Mouse (Mus musculus) R1 (cell line): ENCODE measurements around the gene Gm16181.

ENCODE experiments used
- DNase-seq: peaks from one replicate; pipeline ENCODE4 v3.0.0-alpha.2; 2018; ENCODE audit warnings: low read depth, low spot score

The Gm16181 gene

GRCm38 (mm10) chr17:35220156-35220952, at the start of gene Gm16181:
Gene Gm16181 (plus strand): TSS chr17:35220834.
- peak; percentile 30 for DNase-seq

- no peak for DNase-seq
Measured at GRCm38 (mm10) chr17:35172445-35173234, 48.0 kb upstream of the Gm16181 start.

GRCm38 (mm10) chr17:35173329-35173728, 47.3 kb upstream of the Gm16181 start:
- DNase-seq = no peak

- no peak for DNase-seq
Measured at GRCm38 (mm10) chr17:35174201-35174977, 46.2 kb upstream of the Gm16181 start.

- DNase-seq = no peak
Measured at GRCm38 (mm10) chr17:35175382-35175781, 45.3 kb upstream of the Gm16181 start.

- DNase-seq = no peak
Measured at GRCm38 (mm10) chr17:35175968-35176367, 44.7 kb upstream of the Gm16181 start, which contains the start of gene Aif1. Gene Aif1 (minus strand): TSS chr17:35176068.

GRCm38 (mm10) chr17:35178528-35178927, 42.1 kb upstream of the Gm16181 start:
- peak; percentile 77 for DNase-seq

- DNase-seq = no peak
Measured at GRCm38 (mm10) chr17:35180093-35180492, 40.5 kb upstream of the Gm16181 start.

GRCm38 (mm10) chr17:35185639-35186611, 34.7 kb upstream of the Gm16181 start:
- DNase-seq = peak; percentile 95

- DNase-seq = peak; percentile 98
Measured at GRCm38 (mm10) chr17:35186681-35187080, 34.0 kb upstream of the Gm16181 start.

GRCm38 (mm10) chr17:35187345-35187744, 33.3 kb upstream of the Gm16181 start:
- DNase-seq = no peak

- no peak for DNase-seq
Measured at GRCm38 (mm10) chr17:35187959-35188610, 32.5 kb upstream of the Gm16181 start, which contains the start of gene Lst1. Gene Lst1 (minus strand): TSS chr17:35188439.

- DNase-seq = no peak
Measured at GRCm38 (mm10) chr17:35189186-35189585, 31.4 kb upstream of the Gm16181 start.

GRCm38 (mm10) chr17:35190096-35190495, 30.5 kb upstream of the Gm16181 start:
- no peak for DNase-seq

GRCm38 (mm10) chr17:35191723-35192122, 28.9 kb upstream of the Gm16181 start:
- DNase-seq = peak; percentile 45

GRCm38 (mm10) chr17:35192924-35193323, 27.7 kb upstream of the Gm16181 start:
- DNase-seq = no peak

- no peak for DNase-seq
Measured at GRCm38 (mm10) chr17:35193881-35194843, 26.5 kb upstream of the Gm16181 start, which contains the start of gene Ltb. Gene Ltb (plus strand): TSS chr17:35194439.

GRCm38 (mm10) chr17:35194844-35195630, 25.6 kb upstream of the Gm16181 start:
- no peak for DNase-seq
